Mouse (Mus musculus) myocyte (in vitro differentiated cells): ENCODE measurements around the gene Apom.

ENCODE experiments used
- CEBPB ChIP-seq: IDR thresholded peaks from 2 replicates; pipeline ENCODE4 v1.6.1; 2011; ENCODE audit warnings: mild to moderate bottlenecking, moderate library complexity; ENCODE audit not compliant: poor library complexity, insufficient read depth, severe bottlenecking
- POLR2AphosphoS2 ChIP-seq: IDR thresholded peaks from one replicate; pipeline ENCODE4 v1.6.1; 2011; ENCODE audit warnings: low read depth, control low read depth; ENCODE audit not compliant: insufficient read length
- TCF12 ChIP-seq: IDR thresholded peaks from one replicate; pipeline ENCODE4 v1.6.1; 2011; ENCODE audit warnings: mild to moderate bottlenecking, control low read depth; ENCODE audit not compliant: poor library complexity, insufficient read depth, severe bottlenecking

DNA sequence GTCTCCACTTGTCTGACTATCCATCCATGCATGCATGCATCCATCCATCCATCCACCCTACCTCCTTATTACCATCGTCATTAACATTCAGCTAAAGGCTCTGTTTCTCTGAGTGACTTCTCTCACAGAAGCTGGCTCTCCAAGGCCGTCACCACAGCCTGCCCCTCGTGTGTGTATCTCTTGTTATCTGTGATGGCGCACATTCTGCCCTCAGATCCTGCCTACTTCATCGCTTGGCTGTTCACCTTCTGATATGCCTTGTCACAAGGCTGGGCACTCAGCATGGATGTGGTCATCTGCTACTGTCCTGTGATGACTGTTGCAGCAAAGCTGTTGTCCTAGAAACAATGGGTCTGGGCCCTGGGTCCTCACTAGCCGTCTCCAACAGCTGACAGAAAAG, 27.1 kb downstream of the Apom start:
- TF ChIP-seq TCF12 (no peak), POLR2AphosphoS2 (no peak), CEBPB (no peak)
